In the genomic region with DNA sequence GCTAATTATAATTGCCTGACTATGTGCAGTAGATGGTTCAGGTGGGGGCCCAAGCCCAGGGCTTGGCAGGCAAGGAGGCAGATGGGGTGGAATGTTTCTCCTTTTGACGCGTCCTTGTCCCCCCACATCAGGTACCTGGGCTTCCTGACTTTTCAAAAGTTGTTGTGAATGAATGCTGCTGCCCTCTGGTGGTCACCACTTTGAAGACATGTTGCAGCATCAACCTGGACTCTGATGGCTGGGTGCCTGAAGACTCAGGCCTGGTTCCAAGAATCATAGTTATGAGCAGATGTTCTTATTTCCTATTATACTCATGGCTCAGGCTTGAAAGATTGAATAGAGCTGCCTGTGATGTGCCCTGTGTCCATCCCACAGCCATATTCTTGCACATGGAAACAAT, we compare ENCODE assay signal across 9 mouse cellular contexts.
DNase-seq lines count a peak whose midpoint lies in the region; ATAC-seq lines count a peak whose summit lies in the region.
"Had no signal": no experiment of that assay in that cellular context is flagged by ENCODE, and none has a peak within 500 bp of the region (broad histone marks: within the 10 kb centered on the region; RNA-seq: fewer than 3 reads in every experiment).

No protein-coding gene starts in this region.

- H3K9ac ChIP-seq in liver, embryonic 11.5 days (ENCODE audit: low read depth, low read length): no peak overlapping the region

- DNase-seq in adrenal gland, adult 2 months: peak; percentile 3
- no peak for DNase-seq in adrenal gland, postnatal 4 days (ENCODE audit: low spot score in 2 of 2)
- DNase-seq in liver: peak; percentile 10
- no peak for DNase-seq in liver, embryonic 11.5 days (ENCODE audit: low spot score)
- peak; percentile 39 for DNase-seq in brain, adult 2 months (ENCODE audit: low read depth, low spot score)
- peak; percentile 28 for DNase-seq in kidney, adult 9 months
- DNase-seq in lung, postnatal 14 days: peak; percentile 3

- ATAC-seq in liver, embryonic 11.5 days (replicated peaks; ENCODE audit: low FRiP score): no peak
- no peak for ATAC-seq in megakaryocyte, adult 5-6 weeks (ENCODE audit: poor library complexity, severe bottlenecking)

- no peak overlapping the region for H3K4me2 ChIP-seq in liver, embryonic 11.5 days

- no peaks in the 10 kb centered on the region for H3K27me3 ChIP-seq in liver, embryonic 11.5 days (replicated peaks; ENCODE audit: control insufficient read depth, insufficient read depth, low read length)

- H3K36me3 ChIP-seq in liver, embryonic 11.5 days (ENCODE audit: control insufficient read depth, insufficient read depth, low read length): no peaks in the 10 kb centered on the region

- no peaks in the 10 kb centered on the region for H3K9me3 ChIP-seq in liver, embryonic 11.5 days (ENCODE audit: control insufficient read depth, low read length)

- H3K4me1 ChIP-seq in liver, embryonic 11.5 days (replicated peaks; ENCODE audit: control insufficient read depth, insufficient read depth, low read length): no peaks in the 10 kb centered on the region

- 33% methylated on average over 2 of the region's 2 CpGs for WGBS in liver, embryonic 11.5 days

- no peak overlapping the region for H3K27ac ChIP-seq in liver, embryonic 11.5 days (ENCODE audit: low read depth, low read length)
- H3K27ac ChIP-seq: macrophage had no signal

- H3K4me3 ChIP-seq in liver, embryonic 11.5 days (ENCODE audit: low read depth, low read length): no peak overlapping the region

Comparison
In these comparisons a context has a peak if more than half of its experiments do, and no peak if none do; other contexts are left out.
1. DNase-seq: peak in adrenal gland, adult 2 months (single experiment), liver (single experiment), brain, adult 2 months (single experiment), kidney, adult 9 months (single experiment) and lung, postnatal 14 days (single experiment); none in adrenal gland, postnatal 4 days (0 of 2) and liver, embryonic 11.5 days (single experiment).